Mouse (Mus musculus): ENCODE results near the gene Dock1.

The Dock1 gene

GRCm38 (mm10) chr7:134751496-134751895 lies 81.0 kb downstream of the Dock1 start:
- in situ Hi-C loops (cut with MboI, MseI): no loop called here

- in situ Hi-C loops (cut with MboI, MseI): no loop called here
Observed at GRCm38 (mm10) chr7:134753417-134753816, 83.0 kb downstream of the Dock1 start.

DNA sequence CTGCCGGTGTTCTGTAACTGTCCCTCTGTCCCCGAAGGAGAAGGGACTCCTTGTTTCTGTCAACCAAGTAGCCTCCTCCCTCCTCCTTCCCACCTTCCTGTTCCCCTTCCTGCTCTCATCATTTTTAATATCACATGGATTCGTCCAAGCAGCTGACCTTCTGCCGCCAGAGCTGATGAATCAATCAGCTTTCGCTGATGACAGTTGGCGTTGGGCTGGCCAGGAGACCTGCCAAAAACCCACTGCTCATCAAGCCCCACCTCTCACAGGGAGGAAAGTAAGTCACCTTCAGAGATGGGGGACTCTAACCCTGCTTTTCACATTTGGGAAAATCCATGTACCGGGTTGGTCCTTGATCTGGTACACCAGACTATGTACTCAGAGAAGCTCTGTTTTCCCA lies 87.2 kb downstream of the Dock1 start:
- in situ Hi-C loops (cut with MboI, MseI): no loop called here

- in situ Hi-C loops (cut with MboI, MseI): no loop called here
Observed at GRCm38 (mm10) chr7:134761799-134762198, 91.3 kb downstream of the Dock1 start.

DNA sequence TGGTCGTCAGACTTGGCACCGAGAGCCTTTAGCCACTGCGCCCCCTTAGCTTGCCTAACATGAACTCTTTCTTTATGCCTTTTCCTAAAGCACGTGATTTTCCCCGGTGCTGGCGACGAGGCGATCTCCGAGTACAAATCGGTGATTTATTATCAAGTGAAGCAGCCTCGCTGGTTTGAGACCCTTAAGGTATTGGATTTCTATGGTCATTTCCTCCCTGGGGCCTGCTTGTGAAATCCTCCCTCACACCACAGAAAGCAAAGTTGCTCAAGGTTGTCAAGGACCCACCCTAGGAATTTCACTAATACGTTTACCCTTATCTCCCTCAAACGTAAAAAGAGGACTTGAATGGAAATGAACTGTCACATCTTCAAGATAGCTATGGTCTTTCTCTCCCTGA lies 94.7 kb downstream of the Dock1 start:
- in situ Hi-C loops (cut with MboI, MseI): no loop called here

GRCm38 (mm10) chr7:134771314-134771713 lies 100.9 kb downstream of the Dock1 start:
- in situ Hi-C loops (cut with MboI, MseI): no loop called here

GRCm38 (mm10) chr7:134772363-134772762 lies 101.9 kb downstream of the Dock1 start:
- in situ Hi-C loops (cut with MboI, MseI): no loop called here

DNA sequence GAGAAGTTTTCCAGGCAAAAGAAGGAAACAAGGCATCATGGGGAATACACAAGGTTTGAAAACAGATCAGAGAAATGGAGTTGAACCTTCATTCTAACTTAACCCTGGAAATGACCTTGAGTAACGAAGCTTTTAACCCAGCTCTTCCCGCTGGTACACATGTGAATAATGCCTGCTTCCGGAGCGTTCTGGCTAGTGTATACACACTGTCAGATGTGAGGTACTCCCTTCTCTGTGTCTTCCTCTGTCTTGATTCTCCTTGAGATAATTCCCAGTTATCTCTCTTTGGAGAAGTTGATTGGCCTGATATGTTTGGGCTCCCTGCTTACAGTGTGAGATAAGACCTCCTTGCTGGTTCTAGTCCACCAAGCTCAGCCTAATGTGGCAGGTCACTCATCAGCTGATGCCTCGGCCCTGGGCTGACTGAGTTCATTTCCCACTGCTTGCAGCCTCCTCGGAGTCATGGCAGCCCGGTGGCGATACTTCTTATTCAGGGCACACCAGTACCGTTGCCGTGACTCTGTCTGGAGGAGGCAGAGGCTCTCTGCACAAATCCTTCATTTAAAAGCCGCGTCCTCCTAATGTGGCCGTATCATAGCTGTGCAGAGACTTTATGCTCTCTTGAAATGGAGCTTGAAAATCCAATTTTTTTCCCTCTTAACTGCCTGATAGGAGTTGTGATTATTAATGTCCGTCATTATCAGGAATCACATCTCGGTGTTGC lies 102.6 kb downstream of the Dock1 start:
- in situ Hi-C loops (cut with MboI, MseI): no loop called here

DNA sequence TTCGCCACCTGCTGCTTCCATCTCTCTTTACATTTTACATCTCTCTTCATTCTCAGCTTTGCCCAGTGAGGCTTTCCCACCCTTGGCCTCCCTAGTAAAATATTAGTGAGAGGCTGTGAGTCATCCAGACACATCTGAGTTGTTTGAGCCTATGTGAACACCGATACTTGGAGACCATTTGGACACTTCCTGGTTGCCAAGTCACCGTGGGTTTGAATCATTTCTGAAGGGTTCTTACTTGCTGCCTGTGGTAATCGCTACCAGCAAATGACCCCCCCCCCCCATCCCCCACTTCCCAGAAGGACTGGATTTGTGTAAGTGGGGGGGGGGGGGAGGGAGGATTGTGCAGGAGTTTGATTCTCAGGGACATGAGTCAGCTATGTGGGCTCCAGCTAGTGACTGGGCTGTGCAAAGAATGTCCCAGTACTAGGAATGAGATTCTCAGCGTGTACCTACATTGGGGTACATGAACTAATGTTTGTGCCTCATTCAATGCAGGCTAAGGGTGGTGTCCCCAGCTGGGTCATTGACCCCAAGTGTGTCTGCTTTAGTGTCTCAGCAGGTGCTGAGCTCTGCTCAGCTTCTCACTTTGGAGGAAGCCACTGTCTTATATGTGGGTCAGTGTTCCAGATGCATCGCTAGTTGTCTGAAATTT lies 103.4 kb downstream of the Dock1 start:
- in situ Hi-C loops (cut with MboI, MseI): no loop called here

DNA sequence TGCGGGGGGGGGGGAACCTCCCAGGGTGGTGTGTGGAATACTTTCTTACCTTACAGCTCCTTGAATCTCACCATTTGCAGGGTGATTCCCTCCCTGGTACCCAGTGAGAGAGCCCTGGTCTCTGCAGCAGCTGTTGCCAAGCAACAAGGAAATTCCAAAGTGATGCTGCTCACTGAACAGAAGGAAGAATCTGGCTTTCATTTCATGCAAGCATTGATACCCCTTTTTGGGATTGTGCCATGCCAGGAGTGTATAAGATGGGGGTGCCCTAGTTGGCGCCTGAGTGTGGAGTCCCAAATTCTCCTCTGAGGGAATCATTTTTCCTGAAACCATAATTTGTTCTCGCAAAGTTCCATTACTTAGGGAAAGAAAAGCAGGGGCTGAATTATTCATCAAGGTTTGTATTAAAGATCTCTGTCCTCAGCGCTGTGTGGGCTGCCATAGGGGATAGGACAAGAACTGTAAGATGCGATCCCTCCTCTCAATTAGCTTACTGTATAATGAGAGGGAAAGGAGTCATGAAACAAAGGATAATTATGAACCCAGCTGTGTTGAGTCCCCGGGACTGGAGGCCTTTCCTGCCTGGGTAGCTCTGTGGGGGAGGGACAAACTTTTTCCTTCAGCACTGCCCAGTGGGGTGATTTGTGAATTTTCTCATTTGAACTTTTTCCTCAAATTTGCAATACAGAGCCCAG lies 104.2 kb downstream of the Dock1 start:
- in situ Hi-C loops (cut with MboI, MseI): no loop called here

DNA sequence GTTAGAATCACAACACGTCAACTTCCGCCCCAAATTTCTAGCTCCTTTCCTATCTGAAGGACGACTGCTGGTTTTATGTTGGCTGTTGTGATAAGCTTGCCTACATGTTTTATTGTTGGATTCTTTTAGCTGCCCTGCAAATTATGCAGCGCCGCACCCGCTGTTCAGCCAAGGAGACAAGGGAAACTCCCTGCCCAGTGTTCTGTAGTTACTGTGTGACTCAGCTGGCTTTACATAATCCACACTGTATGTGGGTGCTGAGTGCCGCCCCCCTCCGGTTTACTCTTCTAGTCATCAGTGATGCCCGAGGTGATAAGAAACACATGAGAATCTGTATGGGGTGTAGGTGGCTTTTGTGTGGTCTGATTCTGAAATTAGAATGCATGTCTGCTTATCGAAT lies 105.2 kb downstream of the Dock1 start:
- in situ Hi-C loops (cut with MboI, MseI): no loop called here

GRCm38 (mm10) chr7:134776306-134776705 lies 105.9 kb downstream of the Dock1 start:
- in situ Hi-C loops (cut with MboI, MseI): no loop called here

- in situ Hi-C loops (cut with MboI, MseI): no loop called here
Observed at GRCm38 (mm10) chr7:134779761-134780160, 109.3 kb downstream of the Dock1 start.

- in situ Hi-C loops (cut with MboI, MseI): loop anchor here (5.0 kb wide), 1 partner anchor 100 kb away; no protein-coding TSS in a partner anchor
Observed at GRCm38 (mm10) chr7:134787110-134787509, 116.7 kb downstream of the Dock1 start.

- in situ Hi-C loops (cut with MboI, MseI): no loop called here
Observed at GRCm38 (mm10) chr7:134794889-134795288, 124.4 kb downstream of the Dock1 start.

DNA sequence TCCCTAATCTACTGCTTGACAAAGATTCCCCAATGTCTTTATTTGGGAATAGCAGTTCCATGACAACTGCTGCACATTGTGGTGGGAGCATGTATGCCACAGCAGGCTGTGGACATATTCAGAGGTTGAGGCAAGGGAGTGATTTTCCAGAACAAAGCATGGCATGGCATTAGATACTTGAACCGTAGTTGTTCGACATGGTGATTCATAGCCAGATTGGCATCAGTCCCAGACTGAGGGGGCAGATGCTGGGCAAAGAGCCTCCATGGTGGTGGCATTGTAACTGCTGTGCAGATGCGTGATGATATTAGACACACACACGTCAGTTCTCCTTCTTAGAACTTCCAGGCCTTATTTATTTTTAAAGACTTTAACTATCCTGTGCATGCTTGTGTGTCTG lies 129.6 kb downstream of the Dock1 start:
- in situ Hi-C loops (cut with MboI, MseI): no loop called here

GRCm38 (mm10) chr7:134804422-134804821 lies 134.0 kb downstream of the Dock1 start:
- in situ Hi-C loops (cut with MboI, MseI): no loop called here

DNA sequence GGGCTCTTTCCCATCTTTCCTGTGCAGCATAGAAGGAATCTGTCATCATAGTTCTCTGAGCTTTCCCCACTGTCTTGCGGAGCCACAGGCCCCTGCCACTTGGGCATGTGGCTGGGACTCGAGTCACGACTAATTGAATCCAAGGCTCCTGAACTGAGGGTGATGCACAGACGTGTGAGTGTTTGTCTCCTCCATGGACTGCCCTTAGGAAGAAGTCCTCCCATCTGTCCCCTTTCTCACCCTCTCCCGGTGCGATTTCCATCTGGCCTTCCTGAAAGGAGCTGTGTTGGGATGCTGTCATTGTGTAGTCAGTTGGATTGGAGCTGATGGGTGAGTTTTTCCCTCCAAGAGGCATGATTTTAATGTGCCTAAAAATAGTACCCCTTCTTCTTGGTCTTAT lies 136.3 kb downstream of the Dock1 start:
- in situ Hi-C loops (cut with MboI, MseI): no loop called here

DNA sequence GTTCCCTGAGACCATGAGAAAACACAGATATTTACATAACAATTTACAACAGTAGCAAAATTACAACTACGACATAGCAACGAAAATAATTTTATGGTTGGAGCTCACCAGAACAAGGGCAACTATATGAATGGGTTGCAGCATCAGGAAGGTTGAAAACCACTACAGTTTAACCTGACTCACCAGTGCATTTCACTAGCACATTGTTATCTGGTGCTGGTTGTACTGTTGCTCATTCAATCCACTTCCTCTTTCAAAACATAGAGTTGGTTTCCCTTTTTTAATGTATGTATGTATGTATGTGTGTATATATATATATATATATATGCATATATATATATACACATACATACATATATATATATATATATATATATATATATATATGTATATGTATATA lies 138.0 kb downstream of the Dock1 start:
- in situ Hi-C loops (cut with MboI, MseI): no loop called here

DNA sequence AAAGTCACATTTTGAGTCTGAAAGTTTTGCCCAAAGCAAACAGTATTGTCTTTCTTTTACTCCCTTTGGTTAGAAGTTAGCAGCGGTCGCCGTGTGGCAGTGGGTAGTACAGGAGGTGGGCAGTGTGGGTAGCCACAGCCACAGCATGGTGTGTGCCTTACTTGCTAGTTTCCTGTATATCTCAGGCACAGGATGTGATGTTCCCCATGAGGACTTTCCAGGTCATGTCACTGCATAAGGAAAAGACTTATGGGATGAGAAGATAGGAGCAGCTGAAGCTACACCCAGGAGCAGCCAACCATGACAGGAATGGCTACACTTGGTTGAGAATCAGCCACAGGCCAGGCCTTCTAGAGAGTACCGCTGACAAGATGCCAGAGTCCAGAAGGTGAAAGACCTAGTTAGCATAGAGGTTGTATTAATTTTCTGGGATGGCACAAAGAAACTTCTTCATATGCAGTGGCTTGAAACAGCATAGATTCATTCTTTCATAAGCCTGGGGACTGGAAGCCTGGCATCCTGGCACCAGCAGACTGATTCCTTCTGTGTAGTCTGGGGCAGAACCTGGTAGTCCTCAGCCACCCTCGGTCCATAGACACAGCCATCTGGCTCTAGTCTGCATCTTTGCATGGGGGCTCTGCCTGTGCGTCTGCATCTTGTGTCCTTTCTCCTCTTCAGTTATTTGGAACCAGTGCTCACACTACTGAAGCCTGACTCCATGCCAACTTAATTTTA lies 139.0 kb downstream of the Dock1 start:
- in situ Hi-C loops (cut with MboI, MseI): no loop called here

DNA sequence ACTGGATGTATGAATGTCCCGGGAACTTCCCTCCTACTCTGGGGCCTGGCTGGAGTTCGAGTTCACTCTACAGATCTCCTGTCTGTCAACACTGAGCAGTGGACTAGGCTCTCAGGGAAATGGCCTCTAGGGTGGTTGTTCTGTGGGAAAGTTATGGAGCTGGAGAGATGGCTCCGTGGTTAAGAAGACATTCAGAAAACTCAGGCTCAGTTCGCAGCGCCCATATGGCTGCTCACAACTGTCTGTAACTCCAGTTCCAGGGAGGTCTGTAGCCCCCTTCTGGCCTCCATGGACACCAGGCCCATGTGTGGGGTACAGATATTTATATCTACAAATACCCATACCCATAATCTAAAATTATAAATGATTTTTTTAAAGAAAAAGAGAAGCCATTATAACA lies 148.0 kb downstream of the Dock1 start:
- in situ Hi-C loops (cut with MboI, MseI): no loop called here

- in situ Hi-C loops (cut with MboI, MseI): no loop called here
Observed at GRCm38 (mm10) chr7:134821264-134821663, 150.8 kb downstream of the Dock1 start.

Measured in T-helper 1 cell (primary cell).